Mouse (Mus musculus): ENCODE measurements around the gene Gm17349. TPM values are rescaled to one million over a fixed set of nuclear protein-coding genes. Genes with fewer than 3 reads are reported as not detected.
A peak's percentile ranks its signal among the peaks of the same experiment; 100 is the strongest.

The Gm17349 gene
- polyA plus RNA-seq, 1 experiment from 2014 or later, result not detected

- ATAC-seq (replicated peaks), result no peak
- no peak overlapping the region for H3K4me2 ChIP-seq (replicated peaks)
- H3K27ac ChIP-seq (replicated peaks), result no peak overlapping the region
- H3K4me3 ChIP-seq, result no peak overlapping the region
- H3K4me1 ChIP-seq, result peaks cover 70% of the 10 kb centered on the region
- 99% methylated on average over 2 of the region's 2 CpGs for WGBS
- H3K36me3 ChIP-seq, result no peaks in the 10 kb centered on the region
- H3K9me3 ChIP-seq, result no peaks in the 10 kb centered on the region
- H3K9ac ChIP-seq (replicated peaks), result no peak overlapping the region
- peaks cover 8% of the 10 kb centered on the region; the same call in 1 of the 2 replicates for H3K27me3 ChIP-seq
These were observed 37.7 kb downstream of the Gm17349 start for GRCm38 (mm10) chr15:99667544-99667943.

GRCm38 (mm10) chr15:99664600-99665451 lies 40.5 kb downstream of the Gm17349 start:
- under 1% methylated on average over 49 of the region's 52 CpGs for WGBS

GRCm38 (mm10) chr15:99663964-99664599 lies 41.2 kb downstream of the Gm17349 start:
- Histone ChIP-seq H3K27me3 (no peaks in the 10 kb centered on the region), H3K27ac (replicated peaks) (peak overlapping the region; percentile 95), H3K4me1 (peaks cover 45% of the 10 kb centered on the region), H3K9me3 (no peaks in the 10 kb centered on the region), H3K4me3 (peak overlapping the region; percentile 46), H3K9ac (replicated peaks) (peak overlapping the region; percentile 67), H3K4me2 (replicated peaks) (peak overlapping the region; percentile 91), H3K36me3 (no peaks in the 10 kb centered on the region)
- ATAC-seq (replicated peaks), result peak; percentile 34
- 3% methylated on average over 17 of the region's 17 CpGs for WGBS

More at GRCm38 (mm10) chr15:99664600-99665451, 40.5 kb downstream of the Gm17349 start:
- Histone ChIP-seq H3K27ac (replicated peaks) (peak overlapping the region; percentile 95), H3K9me3 (no peaks in the 10 kb centered on the region), H3K27me3 (no peaks in the 10 kb centered on the region), H3K9ac (replicated peaks) (peak overlapping the region; percentile 67), H3K4me2 (replicated peaks) (peak overlapping the region; percentile 91), H3K4me1 (peaks cover 52% of the 10 kb centered on the region), H3K36me3 (no peaks in the 10 kb centered on the region), H3K4me3 (peak overlapping the region; percentile 46)
- peak; percentile 76 for ATAC-seq (replicated peaks)

- Histone ChIP-seq H3K4me2 (replicated peaks) (no peak overlapping the region), H3K9me3 (no peaks in the 10 kb centered on the region), H3K4me3 (no peak overlapping the region), H3K9ac (replicated peaks) (no peak overlapping the region), H3K27ac (replicated peaks) (no peak overlapping the region), H3K4me1 (peaks cover 37% of the 10 kb centered on the region), H3K36me3 (no peaks in the 10 kb centered on the region), H3K27me3 (no peaks in the 10 kb centered on the region)
- no peak for ATAC-seq (replicated peaks)
- 56% methylated on average over 7 of the region's 7 CpGs for WGBS
These were observed 42.9 kb downstream of the Gm17349 start for GRCm38 (mm10) chr15:99662371-99662770.

GRCm38 (mm10) chr15:99661121-99661830 lies 44.0 kb downstream of the Gm17349 start:
- no peak overlapping the region for H3K9ac ChIP-seq (replicated peaks)
- H3K27ac ChIP-seq (replicated peaks), result no peak overlapping the region
- H3K4me2 ChIP-seq (replicated peaks), result no peak overlapping the region
- H3K4me3 ChIP-seq, result no peak overlapping the region
- no peaks in the 10 kb centered on the region for H3K9me3 ChIP-seq
- no peak for ATAC-seq (replicated peaks)
- 86% methylated on average over 15 of the region's 15 CpGs for WGBS
- peaks cover 31% of the 10 kb centered on the region for H3K4me1 ChIP-seq
- H3K27me3 ChIP-seq, result 0 out of 2 replicates have a peak, but pooled peaks cover 7% of the 10 kb centered on the region
- no peaks in the 10 kb centered on the region for H3K36me3 ChIP-seq

GRCm38 (mm10) chr15:99658437-99658836 lies 46.9 kb downstream of the Gm17349 start:
- Histone ChIP-seq H3K4me1 (peaks cover 11% of the 10 kb centered on the region), H3K27me3 (peaks cover 21% of the 10 kb centered on the region), H3K9ac (replicated peaks) (no peak overlapping the region), H3K4me3 (no peak overlapping the region), H3K4me2 (replicated peaks) (no peak overlapping the region), H3K27ac (replicated peaks) (no peak overlapping the region), H3K9me3 (no peaks in the 10 kb centered on the region), H3K36me3 (no peaks in the 10 kb centered on the region)
- 60% methylated on average over 2 of the region's 2 CpGs for WGBS
- ATAC-seq (replicated peaks), result no peak

- 52% methylated on average over 9 of the region's 9 CpGs for WGBS
- Histone ChIP-seq H3K9ac (replicated peaks) (no peak overlapping the region), H3K27ac (replicated peaks) (no peak overlapping the region), H3K27me3 (peaks cover 31% of the 10 kb centered on the region), H3K4me3 (no peak overlapping the region), H3K9me3 (no peaks in the 10 kb centered on the region), H3K4me2 (replicated peaks) (no peak overlapping the region), H3K36me3 (no peaks in the 10 kb centered on the region), H3K4me1 (peaks cover 20% of the 10 kb centered on the region)
- no peak for ATAC-seq (replicated peaks)
These were observed 49.3 kb downstream of the Gm17349 start for GRCm38 (mm10) chr15:99655956-99656355.

GRCm38 (mm10) chr15:99653876-99654275 lies 51.4 kb downstream of the Gm17349 start:
- peak overlapping the region; percentile 16 for H3K4me3 ChIP-seq
- H3K4me1 ChIP-seq, result peaks cover 41% of the 10 kb centered on the region
- H3K9me3 ChIP-seq, result no peaks in the 10 kb centered on the region
- no peak overlapping the region for H3K27ac ChIP-seq (replicated peaks)
- H3K4me2 ChIP-seq (replicated peaks), result peak overlapping the region; percentile 33
- no peak for ATAC-seq (replicated peaks)
- peaks cover 31% of the 10 kb centered on the region for H3K27me3 ChIP-seq
- no peak overlapping the region for H3K9ac ChIP-seq (replicated peaks)
- 5% methylated on average over 21 of the region's 21 CpGs for WGBS
- no peaks in the 10 kb centered on the region for H3K36me3 ChIP-seq

GRCm38 (mm10) chr15:99653291-99653690 lies 52.0 kb downstream of the Gm17349 start:
- ATAC-seq (replicated peaks), result no peak
- Histone ChIP-seq H3K9me3 (no peaks in the 10 kb centered on the region), H3K9ac (replicated peaks) (no peak overlapping the region), H3K4me2 (replicated peaks) (peak overlapping the region; percentile 33), H3K4me1 (peaks cover 45% of the 10 kb centered on the region), H3K4me3 (peak overlapping the region; percentile 16), H3K36me3 (no peaks in the 10 kb centered on the region), H3K27ac (replicated peaks) (no peak overlapping the region), H3K27me3 (peaks cover 31% of the 10 kb centered on the region)
- 15% methylated on average over 8 of the region's 8 CpGs for WGBS

Other genes starting within 250 kb of the Gm17349 start
- gene Nckap5l, start 247.7 kb downstream of the Gm17349 start, polyA plus RNA-seq (2015; fragmentation: Nextera tagmentation; extraction: Ambion mirVana), result 11.0 and 12.4 TPM in 2 replicates
- 24.7 and 25.5 TPM in 2 replicates for gene Bcdin3d, start 230.8 kb downstream of the Gm17349 start, polyA plus RNA-seq (2015; fragmentation: Nextera tagmentation; extraction: Ambion mirVana)
- gene Faim2, start 177.3 kb downstream of the Gm17349 start, polyA plus RNA-seq (2015; fragmentation: Nextera tagmentation; extraction: Ambion mirVana), result 17.0 and 18.9 TPM in 2 replicates
- not detected in 2 replicates for gene Aqp2, start 126.4 kb downstream of the Gm17349 start, polyA plus RNA-seq (2015; fragmentation: Nextera tagmentation; extraction: Ambion mirVana)
- gene Aqp5, start 114.7 kb downstream of the Gm17349 start, polyA plus RNA-seq (2015; fragmentation: Nextera tagmentation; extraction: Ambion mirVana), result 0.38 TPM in 1 of 2 replicates, not detected in the other
- gene Aqp6, start 104.1 kb downstream of the Gm17349 start, polyA plus RNA-seq (2015; fragmentation: Nextera tagmentation; extraction: Ambion mirVana), result not detected in 2 replicates
- gene Racgap1, start 53.8 kb downstream of the Gm17349 start, polyA plus RNA-seq (2015; fragmentation: Nextera tagmentation; extraction: Ambion mirVana), result 113 and 118 TPM in 2 replicates
- 26.0 and 30.4 TPM in 2 replicates for gene Asic1, start 35.1 kb downstream of the Gm17349 start, polyA plus RNA-seq (2015; fragmentation: Nextera tagmentation; extraction: Ambion mirVana)
- gene Smarcd1, start 3.4 kb downstream of the Gm17349 start, polyA plus RNA-seq (2015; fragmentation: Nextera tagmentation; extraction: Ambion mirVana), result 121 and 124 TPM in 2 replicates
- 1.9 and 2.6 TPM in 2 replicates for gene Gpd1, start 12.0 kb upstream of the Gm17349 start, polyA plus RNA-seq (2015; fragmentation: Nextera tagmentation; extraction: Ambion mirVana)
- 175 and 190 TPM in 2 replicates for gene Cox14, start 20.1 kb upstream of the Gm17349 start, polyA plus RNA-seq (2015; fragmentation: Nextera tagmentation; extraction: Ambion mirVana)
- gene Cers5, start 67.4 kb upstream of the Gm17349 start, polyA plus RNA-seq (2015; fragmentation: Nextera tagmentation; extraction: Ambion mirVana), result 69.4 and 69.7 TPM in 2 replicates
- 37.9 and 38.4 TPM in 2 replicates for gene Lima1, start 170.0 kb upstream of the Gm17349 start, polyA plus RNA-seq (2015; fragmentation: Nextera tagmentation; extraction: Ambion mirVana)

Data from forebrain, embryonic 15.5 days (tissue).